Mouse (Mus musculus) liver, adult 2 months (tissue): ENCODE measurements at regions not wholly inside any gene's neighbourhood (a gene's known extent, or its start where the extent isn't known, plus 50 kb on each side); places are given as distances from the start of the nearest gene placed in this dataset.

Experiments used
- DNase-seq: peaks from one replicate; pipeline ENCODE4 v3.0.0-alpha.2; 2011; ENCODE audit warnings: low read depth, low spot score; ENCODE audit errors: extremely low read depth
- H3K27ac ChIP-seq: fragments of 200-500 bp; replicated peaks from 2 replicates; pipeline ENCODE4 v1.5.1; 2012; ENCODE audit warnings: low read depth, mild to moderate bottlenecking, control low read depth, inconsistent platforms, low read length; ENCODE audit not compliant: insufficient read depth
- H3K27me3 ChIP-seq: fragments of 200-500 bp; 2 replicates; pipeline ENCODE4 v1.6.1; 2012; ENCODE audit warnings: mild to moderate bottlenecking, moderate library complexity, low read length, inconsistent platforms; ENCODE audit not compliant: control insufficient read depth, insufficient read depth
- H3K36me3 ChIP-seq: fragments of 200-500 bp; 2 replicates; pipeline ENCODE4 v1.6.1; 2012; ENCODE audit warnings: low read length, inconsistent platforms; ENCODE audit not compliant: control insufficient read depth, insufficient read depth
- H3K4me1 ChIP-seq: fragments of 200-500 bp; 2 replicates; pipeline ENCODE4 v1.6.1; 2011; ENCODE audit warnings: low read length; ENCODE audit not compliant: control insufficient read depth, insufficient read depth
- H3K4me3 ChIP-seq: fragments of 200-500 bp; 2 replicates; pipeline ENCODE4 v1.5.1; 2011; ENCODE audit warnings: low read depth, mild to moderate bottlenecking, control low read depth, low read length, moderate library complexity; ENCODE audit not compliant: insufficient read depth
- H3K79me2 ChIP-seq: fragments of 200-500 bp; 2 replicates; pipeline ENCODE4 v1.6.1; 2012; ENCODE audit warnings: inconsistent platforms, mild to moderate bottlenecking, low read length, moderate library complexity; ENCODE audit not compliant: control insufficient read depth, insufficient read depth
- H3K9ac ChIP-seq: fragments of 200-500 bp; 2 replicates; pipeline ENCODE4 v1.6.1; 2012; ENCODE audit warnings: low read depth, mild to moderate bottlenecking, control low read depth, inconsistent platforms, low read length
- CTCF ChIP-seq: fragments of 200-500 bp; IDR thresholded peaks from 2 replicates; pipeline ENCODE4 v1.5.1; 2011; ENCODE audit warnings: low read depth, low read length, control low read depth
- POLR2A ChIP-seq: fragments of 200-500 bp; IDR thresholded peaks from 2 replicates; pipeline ENCODE4 v1.6.1; 2011; ENCODE audit warnings: low read length, control low read depth; ENCODE audit not compliant: insufficient read depth; ENCODE audit errors: extremely low read depth
- WGBS: fragments of 180-500 bp; shearing (Covaris S2); methylation state at CpG from one replicate; pipeline ENCODE4 v1.1.7; 2018; 5-methylcytosine and 5-hydroxymethylcytosine counted together

DNA sequence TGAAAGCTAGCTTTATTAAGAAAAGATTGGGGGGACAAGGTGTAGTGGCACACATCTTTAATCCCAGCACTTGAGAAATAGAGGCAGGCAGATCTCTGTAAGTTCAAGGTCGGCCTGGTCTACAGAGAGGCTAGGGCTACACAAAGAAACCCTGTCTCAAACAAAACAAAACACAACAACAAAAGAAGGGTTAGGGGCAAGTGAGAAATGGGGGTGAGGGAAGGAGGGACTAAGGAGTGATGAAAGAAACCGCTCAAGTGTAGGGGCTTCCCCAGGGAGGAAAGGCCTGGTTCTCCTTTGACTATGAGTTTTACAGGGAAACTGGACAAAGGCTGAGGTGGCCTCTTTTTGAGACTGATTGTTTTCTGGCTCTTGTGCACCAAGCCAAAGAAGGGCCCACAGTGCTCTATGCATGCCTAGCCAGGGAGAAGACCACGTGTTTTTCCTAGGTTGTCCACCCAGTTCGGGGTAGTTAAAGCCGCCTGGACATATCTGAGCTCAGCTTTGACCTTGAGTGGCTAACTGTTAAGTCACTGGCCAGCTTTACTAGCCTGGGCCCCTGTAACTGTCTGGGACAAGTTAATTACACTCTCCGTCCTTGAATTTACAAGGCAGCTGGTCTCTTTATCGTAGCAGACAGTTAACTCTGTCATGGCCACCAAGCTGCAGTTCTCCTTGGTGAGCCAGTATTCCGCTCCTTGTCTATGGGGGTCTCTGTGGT, 90.2 kb upstream of the Armc2 start:
- Histone ChIP-seq H3K27me3 (no peaks in the 10 kb centered on the region), H3K4me3 (no peak overlapping the region), H3K4me1 (no peaks in the 10 kb centered on the region), H3K9ac (no peak overlapping the region), H3K27ac (no peak overlapping the region), H3K79me2 (no peaks in the 10 kb centered on the region), H3K36me3 (no peaks in the 10 kb centered on the region)
- WGBS = 80% methylated on average over 8 of the region's 8 CpGs
- TF ChIP-seq CTCF (no peak), POLR2A (no peak)
- no peak for DNase-seq

- Histone ChIP-seq H3K79me2 (no peaks in the 10 kb centered on the region), H3K36me3 (no peaks in the 10 kb centered on the region), H3K27me3 (no peaks in the 10 kb centered on the region), H3K27ac (no peak overlapping the region), H3K4me1 (no peaks in the 10 kb centered on the region), H3K4me3 (no peak overlapping the region), H3K9ac (no peak overlapping the region)
- WGBS = 76% methylated on average over 12 of the region's 12 CpGs
- DNase-seq = no peak
- TF ChIP-seq CTCF = no peak
- no peak for TF ChIP-seq POLR2A
Observed at GRCm38 (mm10) chr10:42107437-42108293, 89.4 kb upstream of the Armc2 start.

DNA sequence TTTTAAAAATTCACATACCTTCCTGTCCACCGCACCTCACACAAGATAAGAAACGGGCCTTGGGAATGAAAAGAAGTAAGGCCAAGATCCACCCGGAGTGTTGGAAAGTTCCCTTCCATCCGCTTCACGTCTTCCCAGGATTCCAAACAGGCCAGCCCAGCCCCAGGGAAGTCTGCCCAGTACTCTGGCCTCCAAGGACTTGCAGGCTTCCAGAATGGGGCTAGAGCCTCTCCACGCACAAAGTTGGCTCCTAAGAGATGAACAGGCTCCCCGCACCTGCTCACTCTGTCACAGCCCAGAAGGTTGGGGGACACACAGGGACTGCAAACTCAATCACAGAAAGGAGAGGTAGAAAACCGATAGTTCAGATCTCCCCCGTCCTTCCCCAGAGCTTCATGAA, 88.4 kb upstream of the Armc2 start:
- DNase-seq = no peak
- H3K79me2 ChIP-seq = no peaks in the 10 kb centered on the region
- H3K27ac ChIP-seq = no peak overlapping the region
- H3K9ac ChIP-seq = no peak overlapping the region
- no peaks in the 10 kb centered on the region for H3K27me3 ChIP-seq
- TF ChIP-seq POLR2A = no peak
- no peak for TF ChIP-seq CTCF
- WGBS = 89% methylated on average over 9 of the region's 9 CpGs
- H3K36me3 ChIP-seq = no peaks in the 10 kb centered on the region
- H3K4me1 ChIP-seq = no peaks in the 10 kb centered on the region
- no peak overlapping the region for H3K4me3 ChIP-seq

- TF ChIP-seq CTCF = no peak
- TF ChIP-seq POLR2A = no peak
- no peaks in the 10 kb centered on the region for H3K27me3 ChIP-seq
- H3K9ac ChIP-seq = no peak overlapping the region
- no peak overlapping the region for H3K4me3 ChIP-seq
- H3K79me2 ChIP-seq = no peaks in the 10 kb centered on the region
- H3K27ac ChIP-seq = no peak overlapping the region
- no peaks in the 10 kb centered on the region for H3K4me1 ChIP-seq
- WGBS = 84% methylated on average over 7 of the region's 7 CpGs
- DNase-seq = no peak
- no peaks in the 10 kb centered on the region for H3K36me3 ChIP-seq
Observed at GRCm38 (mm10) chr10:42105083-42105482, 86.8 kb upstream of the Armc2 start.

- no peaks in the 10 kb centered on the region for H3K4me1 ChIP-seq
Observed at GRCm38 (mm10) chr10:42102320-42102719, 84.1 kb upstream of the Armc2 start.

More at GRCm38 (mm10) chr10:42102320-42102719, 84.1 kb upstream of the Armc2 start:
- 85% methylated on average over 8 of the region's 8 CpGs for WGBS
- DNase-seq = no peak
- H3K9ac ChIP-seq = no peak overlapping the region
- H3K79me2 ChIP-seq = no peaks in the 10 kb centered on the region
- H3K4me3 ChIP-seq = no peak overlapping the region
- no peaks in the 10 kb centered on the region for H3K27me3 ChIP-seq
- TF ChIP-seq CTCF (no peak), POLR2A (no peak)
- no peak overlapping the region for H3K27ac ChIP-seq
- H3K36me3 ChIP-seq = no peaks in the 10 kb centered on the region
